Mouse (Mus musculus): ENCODE measurements around the gene Ccdc141. TPM values are rescaled to one million over a fixed set of nuclear protein-coding genes. Genes with fewer than 3 reads are reported as not detected.

Ccdc141 gene
- polyA plus RNA-seq, 1 experiment from 2014 or later = 6.5 TPM

- WGBS = 38% methylated on average over 10 of the region's 10 CpGs
- Histone ChIP-seq H3K27ac (replicated peaks) (peak overlapping the region; percentile 57), H3K9me3 (no peaks in the 10 kb centered on the region), H3K27me3 (replicated peaks; ENCODE audit: low read depth, poor library complexity, severe bottlenecking) (no peaks in the 10 kb centered on the region; the same call in 1 of the 2 replicates), H3K4me1 (peaks cover 50% of the 10 kb centered on the region), H3K4me3 (no peak overlapping the region; the same call in 1 of the 2 replicates), H3K36me3 (replicated peaks) (no peaks in the 10 kb centered on the region)
- peak; percentile 26 for DNase-seq (ENCODE audit: low spot score)
Observed at GRCm38 (mm10) chr2:77172241-77172671, 1.8 kb upstream of the Ccdc141 start.

GRCm38 (mm10) chr2:77171444-77172240 is 1.2 kb upstream of the Ccdc141 start:
- H3K27ac ChIP-seq (replicated peaks) = peak overlapping the region; percentile 57
- no peaks in the 10 kb centered on the region for H3K9me3 ChIP-seq
- 43% methylated on average over 23 of the region's 23 CpGs for WGBS
- no peaks in the 10 kb centered on the region for H3K36me3 ChIP-seq (replicated peaks)
- peak overlapping the region; percentile 28 for H3K4me3 ChIP-seq
- peak; percentile 34 for DNase-seq (ENCODE audit: low spot score)
- no peaks in the 10 kb centered on the region; the same call in 1 of the 2 replicates for H3K27me3 ChIP-seq (replicated peaks; ENCODE audit: low read depth, poor library complexity, severe bottlenecking)
- peaks cover 50% of the 10 kb centered on the region for H3K4me1 ChIP-seq

GRCm38 (mm10) chr2:77169916-77170632 is 362 bp downstream of the Ccdc141 start:
- peaks cover 50% of the 10 kb centered on the region for H3K4me1 ChIP-seq
- peak overlapping the region; percentile 83 for H3K27ac ChIP-seq (replicated peaks)
- no peaks in the 10 kb centered on the region; the same call in 1 of the 2 replicates for H3K27me3 ChIP-seq (replicated peaks; ENCODE audit: low read depth, poor library complexity, severe bottlenecking)
- H3K36me3 ChIP-seq (replicated peaks) = no peaks in the 10 kb centered on the region
- H3K4me3 ChIP-seq = peak overlapping the region; percentile 60
- H3K9me3 ChIP-seq = no peaks in the 10 kb centered on the region
- 2% methylated on average over 21 of the region's 21 CpGs for WGBS
- peak; percentile 61 for DNase-seq (ENCODE audit: low spot score)

GRCm38 (mm10) chr2:77169218-77169617 is 1.2 kb downstream of the Ccdc141 start:
- Histone ChIP-seq H3K36me3 (replicated peaks) (no peaks in the 10 kb centered on the region), H3K27ac (replicated peaks) (no peak overlapping the region), H3K27me3 (replicated peaks; ENCODE audit: low read depth, poor library complexity, severe bottlenecking) (no peaks in the 10 kb centered on the region; the same call in 1 of the 2 replicates), H3K4me3 (peak overlapping the region; percentile 60; the same call in 1 of the 2 replicates), H3K4me1 (peaks cover 50% of the 10 kb centered on the region), H3K9me3 (no peaks in the 10 kb centered on the region)
- DNase-seq (ENCODE audit: low spot score) = no peak
- 77% methylated on average over 4 of the region's 4 CpGs for WGBS

GRCm38 (mm10) chr2:77168781-77169180 is 1.7 kb downstream of the Ccdc141 start:
- WGBS = 90% methylated on average over 7 of the region's 7 CpGs
- Histone ChIP-seq H3K27ac (replicated peaks) (no peak overlapping the region), H3K27me3 (replicated peaks; ENCODE audit: low read depth, poor library complexity, severe bottlenecking) (no peaks in the 10 kb centered on the region; the same call in 1 of the 2 replicates), H3K4me1 (peaks cover 48% of the 10 kb centered on the region), H3K9me3 (no peaks in the 10 kb centered on the region), H3K36me3 (replicated peaks) (no peaks in the 10 kb centered on the region), H3K4me3 (no peak overlapping the region; the same call in 1 of the 2 replicates)
- no peak for DNase-seq (ENCODE audit: low spot score)

- peaks cover 43% of the 10 kb centered on the region for H3K4me1 ChIP-seq
- no peak for DNase-seq (ENCODE audit: low spot score)
- no peaks in the 10 kb centered on the region for H3K36me3 ChIP-seq (replicated peaks)
- no peaks in the 10 kb centered on the region; the same call in 1 of the 2 replicates for H3K27me3 ChIP-seq (replicated peaks; ENCODE audit: low read depth, poor library complexity, severe bottlenecking)
- H3K4me3 ChIP-seq = no peak overlapping the region
- 82% methylated on average over 13 of the region's 13 CpGs for WGBS
- no peak overlapping the region for H3K27ac ChIP-seq (replicated peaks)
- no peaks in the 10 kb centered on the region for H3K9me3 ChIP-seq
Observed at GRCm38 (mm10) chr2:77168081-77168685, 2.3 kb downstream of the Ccdc141 start.

GRCm38 (mm10) chr2:77166366-77166765 is 4.1 kb downstream of the Ccdc141 start:
- WGBS = 88% methylated on average over 4 of the region's 4 CpGs
- H3K27ac ChIP-seq (replicated peaks) = no peak overlapping the region
- H3K27me3 ChIP-seq (replicated peaks; ENCODE audit: low read depth, poor library complexity, severe bottlenecking) = no peaks in the 10 kb centered on the region; the same call in 1 of the 2 replicates

GRCm38 (mm10) chr2:77164662-77165061 is 5.8 kb downstream of the Ccdc141 start:
- Histone ChIP-seq H3K9me3 (no peaks in the 10 kb centered on the region), H3K4me1 (peaks cover 13% of the 10 kb centered on the region), H3K36me3 (replicated peaks) (no peaks in the 10 kb centered on the region), H3K4me3 (no peak overlapping the region), H3K27ac (replicated peaks) (no peak overlapping the region), H3K27me3 (replicated peaks; ENCODE audit: low read depth, poor library complexity, severe bottlenecking) (no peaks in the 10 kb centered on the region; the same call in 1 of the 2 replicates)
- DNase-seq (ENCODE audit: low spot score) = no peak
- WGBS = 83% methylated on average over 3 of the region's 3 CpGs

More at GRCm38 (mm10) chr2:77166366-77166765, 4.1 kb downstream of the Ccdc141 start:
- no peaks in the 10 kb centered on the region for H3K9me3 ChIP-seq
- no peak overlapping the region for H3K4me3 ChIP-seq
- no peak for DNase-seq (ENCODE audit: low spot score)
- peaks cover 29% of the 10 kb centered on the region for H3K4me1 ChIP-seq
- no peaks in the 10 kb centered on the region for H3K36me3 ChIP-seq (replicated peaks)

GRCm38 (mm10) chr2:77163381-77163780 is 7.1 kb downstream of the Ccdc141 start:
- Histone ChIP-seq H3K27ac (replicated peaks) (no peak overlapping the region), H3K27me3 (replicated peaks; ENCODE audit: low read depth, poor library complexity, severe bottlenecking) (no peaks in the 10 kb centered on the region; the same call in 1 of the 2 replicates), H3K4me3 (no peak overlapping the region), H3K4me1 (peaks cover 5% of the 10 kb centered on the region), H3K36me3 (replicated peaks) (no peaks in the 10 kb centered on the region), H3K9me3 (no peaks in the 10 kb centered on the region)
- WGBS = 87% methylated on average over 3 of the region's 3 CpGs
- DNase-seq (ENCODE audit: low spot score) = no peak

GRCm38 (mm10) chr2:77162135-77162534 is 8.3 kb downstream of the Ccdc141 start:
- Histone ChIP-seq H3K27me3 (replicated peaks; ENCODE audit: low read depth, poor library complexity, severe bottlenecking) (no peaks in the 10 kb centered on the region), H3K4me3 (no peak overlapping the region), H3K4me1 (no peaks in the 10 kb centered on the region), H3K36me3 (replicated peaks) (no peaks in the 10 kb centered on the region), H3K9me3 (no peaks in the 10 kb centered on the region), H3K27ac (replicated peaks) (no peak overlapping the region)
- WGBS = 79% methylated on average over 3 of the region's 3 CpGs
- no peak for DNase-seq (ENCODE audit: low spot score)

- H3K36me3 ChIP-seq (replicated peaks) = no peaks in the 10 kb centered on the region
- H3K27ac ChIP-seq (replicated peaks) = no peak overlapping the region
- H3K9me3 ChIP-seq = no peaks in the 10 kb centered on the region
- no peaks in the 10 kb centered on the region for H3K4me1 ChIP-seq
- DNase-seq (ENCODE audit: low spot score) = no peak
- WGBS = 93% methylated on average over 4 of the region's 4 CpGs
- no peaks in the 10 kb centered on the region for H3K27me3 ChIP-seq (replicated peaks; ENCODE audit: low read depth, poor library complexity, severe bottlenecking)
- H3K4me3 ChIP-seq = no peak overlapping the region
Observed at GRCm38 (mm10) chr2:77157546-77157945, 12.9 kb downstream of the Ccdc141 start.

GRCm38 (mm10) chr2:77154080-77154479 is 16.4 kb downstream of the Ccdc141 start:
- WGBS = 73% methylated on average over 4 of the region's 4 CpGs
- Histone ChIP-seq H3K27me3 (replicated peaks; ENCODE audit: low read depth, poor library complexity, severe bottlenecking) (no peaks in the 10 kb centered on the region), H3K36me3 (replicated peaks) (no peaks in the 10 kb centered on the region), H3K4me3 (no peak overlapping the region), H3K4me1 (peaks cover 7% of the 10 kb centered on the region), H3K27ac (replicated peaks) (no peak overlapping the region), H3K9me3 (no peaks in the 10 kb centered on the region)
- DNase-seq (ENCODE audit: low spot score) = no peak

Measured in embryonic facial prominence, embryonic 10.5 days (tissue).